Mouse (Mus musculus) limb, embryonic 13.5 days (tissue): ENCODE results near the gene Gdpd1. TPM values are rescaled to one million over a fixed set of nuclear protein-coding genes. Genes with fewer than 3 reads are reported as not detected.

Source experiments
- ATAC-seq: fragments of 200-750 bp; cut with Nextera tagmentation; 2 replicates; pipeline ENCODE4 v1.8.0; 2017; ENCODE audit warnings: low read depth, moderate number of reproducible peaks, moderate TSS enrichment; ENCODE audit not compliant: low FRiP score
- H3K27ac ChIP-seq: fragments of 300-500 bp; sonication (generic); 2 replicates; pipeline ENCODE4 v1.5.1; 2015; ENCODE audit warnings: inconsistent platforms, mild to moderate bottlenecking, moderate library complexity
- H3K27me3 ChIP-seq: fragments of 300-500 bp; sonication (generic); 2 replicates; pipeline ENCODE4 v1.6.1; 2015; ENCODE audit warnings: mild to moderate bottlenecking, inconsistent platforms
- H3K36me3 ChIP-seq: fragments of 300-500 bp; sonication (generic); 2 replicates; pipeline ENCODE4 v1.6.1; 2015; ENCODE audit warnings: inconsistent platforms, mild to moderate bottlenecking, moderate library complexity
- H3K4me1 ChIP-seq: fragments of 300-500 bp; sonication (generic); 2 replicates; pipeline ENCODE4 v1.6.1; 2015; ENCODE audit warnings: inconsistent platforms
- H3K4me2 ChIP-seq: fragments of 300-500 bp; sonication (generic); replicated peaks from 2 replicates; pipeline ENCODE4 v1.6.1; 2015; ENCODE audit warnings: inconsistent platforms, mild to moderate bottlenecking, moderate library complexity
- H3K4me3 ChIP-seq: fragments of 300-500 bp; sonication (generic); 2 replicates; pipeline ENCODE4 v1.5.1; 2015; ENCODE audit warnings: moderate library complexity, mild to moderate bottlenecking, inconsistent platforms
- H3K9ac ChIP-seq: fragments of 300-500 bp; sonication (generic); 2 replicates; pipeline ENCODE4 v1.6.1; 2015; ENCODE audit warnings: mild to moderate bottlenecking, inconsistent platforms
- H3K9me3 ChIP-seq: fragments of 300-500 bp; sonication (generic); 2 replicates; pipeline ENCODE4 v1.6.1; 2016; ENCODE audit warnings: inconsistent platforms
- whole genome bisulfite sequencing: fragments of 180-500 bp; shearing (Covaris S2); methylation state at CpG from one replicate; pipeline ENCODE4 v1.1.7; 2015; 5-methylcytosine and 5-hydroxymethylcytosine counted together
- microRNA counts: library from miRNA; unstranded; fragments of <30 nt; microRNA quantifications from one replicate; lab custom pipeline; 2016
- microRNA-seq: library from miRNA; unstranded; fragments of <30 nt; microRNA quantifications from one replicate; pipeline ENCODE4, GENCODE M21; 2016
- polyA plus RNA-seq: library from polyadenylated mRNA; unstranded; fragments of >200 nt; fragmentation: Nextera tagmentation; extraction: Ambion mirVana; gene quantifications from 2 replicates; pipeline ENCODE4 v1.2.1, GENCODE M21; 2015

The Gdpd1 gene
- polyA plus RNA-seq, 1 experiment from 2014 or later: 28.3 TPM

DNA sequence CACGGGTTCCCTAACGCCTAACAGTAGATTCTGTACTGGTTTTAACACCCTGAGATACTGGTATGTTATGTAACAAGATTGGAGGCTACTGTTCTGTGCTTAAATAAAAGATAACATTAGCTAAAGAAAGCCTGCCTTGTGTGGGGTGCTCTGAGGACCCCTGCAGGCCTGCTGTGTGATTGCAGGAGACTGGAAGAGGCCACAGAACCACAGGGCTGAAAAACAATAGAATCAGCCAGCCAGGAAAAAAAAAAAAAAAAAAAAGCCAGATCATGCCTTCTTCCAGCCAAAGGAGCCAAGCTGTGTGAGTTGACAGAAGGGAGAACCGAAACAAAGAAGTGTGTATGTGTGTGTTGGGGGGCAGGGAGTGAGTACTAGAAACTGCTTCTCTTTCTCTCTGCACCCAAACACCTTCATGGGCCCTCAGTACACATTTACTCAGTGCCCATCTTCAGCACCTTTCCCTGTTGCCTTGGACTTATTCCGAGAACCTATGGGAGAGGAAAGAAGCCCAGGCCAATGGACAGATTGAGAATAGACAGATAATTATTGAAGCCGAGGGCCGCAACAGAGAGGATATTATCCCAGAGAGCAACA, 78.1 kb downstream of the Gdpd1 start:
- no peak overlapping the region for H3K9ac ChIP-seq

DNA sequence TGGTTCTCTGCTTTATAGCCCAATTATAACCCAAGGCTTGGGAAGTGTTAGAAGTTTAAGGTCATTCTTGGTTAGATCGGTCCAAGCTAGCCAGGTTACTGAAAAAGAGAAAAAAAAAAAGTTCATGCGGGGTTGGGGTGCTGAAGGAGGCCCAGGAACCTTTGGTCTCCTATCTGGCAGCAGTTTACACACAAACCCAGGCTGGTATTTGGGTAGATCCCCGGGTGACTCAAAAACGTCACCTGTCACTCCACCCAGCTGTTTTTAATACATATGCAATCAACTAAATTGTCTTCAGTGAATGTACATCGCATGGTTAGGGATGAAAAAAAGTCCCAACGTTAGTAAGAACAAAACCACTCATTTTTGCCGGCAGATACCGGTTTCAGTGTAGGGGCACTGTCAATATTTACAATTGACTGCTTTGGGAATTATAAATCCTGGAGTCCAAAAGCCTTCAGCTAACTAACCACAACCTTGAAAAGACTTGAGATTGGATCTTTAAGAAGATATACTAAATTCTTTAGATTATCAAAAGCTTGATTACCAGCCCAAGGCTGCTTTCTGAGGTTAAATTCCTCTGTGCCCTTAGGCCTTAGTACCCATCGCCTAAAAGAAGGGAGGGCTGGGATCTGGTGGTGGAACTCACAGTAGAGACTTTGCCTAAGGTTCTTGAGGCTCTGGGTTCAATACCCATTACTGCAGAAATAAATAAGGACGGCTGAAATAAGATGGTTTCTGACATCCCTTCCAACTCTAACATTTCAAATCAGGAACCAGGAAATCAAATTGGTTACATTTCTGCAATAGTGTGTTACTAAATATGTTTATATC, 78.9 kb downstream of the Gdpd1 start:
- 39% methylated on average over 10 of the region's 10 CpGs for WGBS
- H3K9me3 ChIP-seq: no peaks in the 10 kb centered on the region
- H3K4me3 ChIP-seq: no peak overlapping the region
- no peaks in the 10 kb centered on the region for H3K36me3 ChIP-seq
- H3K4me1 ChIP-seq: peaks cover 34% of the 10 kb centered on the region
- no peak overlapping the region for H3K4me2 ChIP-seq
- no peak for ATAC-seq
- H3K27me3 ChIP-seq: no peaks in the 10 kb centered on the region
- no peak overlapping the region for H3K27ac ChIP-seq
- no peak overlapping the region for H3K9ac ChIP-seq

More for the DNA sequence above, 78.1 kb downstream of the Gdpd1 start:
- WGBS: 46% methylated on average over 6 of the region's 6 CpGs
- H3K27ac ChIP-seq: no peak overlapping the region
- no peak overlapping the region for H3K4me3 ChIP-seq
- no peaks in the 10 kb centered on the region for H3K36me3 ChIP-seq
- no peak overlapping the region for H3K4me2 ChIP-seq
- peaks cover 27% of the 10 kb centered on the region for H3K4me1 ChIP-seq
- ATAC-seq: no peak
- H3K27me3 ChIP-seq: no peaks in the 10 kb centered on the region
- no peaks in the 10 kb centered on the region for H3K9me3 ChIP-seq

DNA sequence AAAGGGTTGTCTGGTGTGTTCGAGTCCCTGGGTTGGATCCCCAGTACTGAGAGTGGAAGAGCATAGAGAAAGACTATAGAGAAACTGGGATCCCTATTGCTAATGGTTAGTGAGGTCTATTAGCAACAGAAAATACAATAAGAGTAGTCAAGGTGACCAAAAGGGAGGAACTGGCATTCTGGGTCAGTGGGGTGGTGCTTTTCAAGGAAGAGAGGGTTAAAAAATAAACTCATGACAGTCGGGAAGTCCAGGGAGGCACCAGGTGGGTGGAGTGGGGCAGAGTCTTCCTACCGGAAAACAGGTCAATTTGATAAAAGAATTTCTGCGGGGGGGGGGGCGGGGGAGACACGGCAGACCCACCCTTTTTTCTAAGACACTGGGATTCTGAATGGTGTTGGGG, 79.5 kb downstream of the Gdpd1 start:
- Histone ChIP-seq H3K4me2 (peak overlapping the region; percentile 85), H3K4me1 (peaks cover 39% of the 10 kb centered on the region), H3K27me3 (no peaks in the 10 kb centered on the region), H3K9me3 (no peaks in the 10 kb centered on the region), H3K36me3 (no peaks in the 10 kb centered on the region), H3K27ac (no peak overlapping the region), H3K4me3 (peak overlapping the region; percentile 98), H3K9ac (peak overlapping the region; percentile 62; the same call in 1 of the 2 replicates)
- no peak for ATAC-seq
- 18% methylated on average over 6 of the region's 6 CpGs for WGBS

DNA sequence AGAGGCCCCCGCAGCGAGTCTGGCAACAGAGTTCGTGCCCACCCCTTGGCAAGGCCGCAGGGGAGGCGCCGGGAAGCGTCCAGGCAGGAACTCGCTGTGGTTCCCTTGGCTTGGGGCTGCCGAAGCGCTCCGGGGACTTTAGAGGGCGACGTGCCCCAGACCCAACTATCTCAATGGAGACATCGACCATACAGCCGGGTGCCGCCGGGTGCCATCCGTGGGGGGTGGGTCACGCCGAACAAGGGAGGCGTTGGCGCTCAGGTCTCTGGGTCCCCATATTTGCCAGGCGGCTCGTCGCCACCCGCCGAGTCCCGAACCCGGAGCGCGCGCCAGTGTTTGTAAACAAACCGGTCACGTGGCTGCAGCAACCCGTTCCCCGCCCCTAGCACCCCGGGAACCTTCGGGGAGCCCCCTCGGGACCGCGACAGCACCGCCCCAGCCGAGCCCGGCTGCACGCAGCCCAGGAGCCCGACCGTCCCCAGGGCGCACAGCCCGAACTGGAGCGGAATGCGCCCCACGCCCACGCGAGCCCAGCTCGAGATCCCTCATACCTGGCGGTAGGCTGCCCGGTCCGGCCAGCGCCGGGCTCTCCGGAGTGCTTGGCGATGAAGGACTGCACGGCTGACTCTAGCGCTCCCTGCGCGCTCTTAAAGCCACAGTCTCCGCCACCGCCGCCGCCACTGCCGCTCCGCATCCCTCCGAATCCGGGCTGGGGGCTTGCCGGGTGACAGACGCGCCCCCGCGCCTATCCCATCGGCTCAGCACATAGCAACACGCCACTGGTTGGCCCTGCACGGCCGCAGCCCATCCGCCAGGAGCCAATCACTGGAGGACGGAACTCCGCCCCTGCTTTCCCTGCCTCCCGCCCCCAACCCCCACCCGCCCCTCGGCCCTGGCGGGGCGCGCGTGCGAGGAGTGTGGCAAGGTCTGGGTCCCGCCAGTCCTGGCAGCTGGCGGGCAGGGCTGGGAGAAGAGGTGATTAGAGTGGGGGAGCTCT, 80.5 kb downstream of the Gdpd1 start, which contains the start of gene Ypel2:
Gene Ypel2, minus strand, starts transcription at position 667 of the 997 bp plus-strand sequence.
- H3K9ac ChIP-seq: peak within 1 kb of the TSS; percentile 88
- H3K36me3 ChIP-seq: no peaks in the 10 kb centered on the region
- ATAC-seq: peak; percentile 100
- H3K9me3 ChIP-seq: no peaks in the 10 kb centered on the region
- H3K27me3 ChIP-seq: no peaks in the 10 kb centered on the region
- peak within 1 kb of the TSS; percentile 91 for H3K27ac ChIP-seq
- H3K4me3 ChIP-seq: peak within 1 kb of the TSS; percentile 98
- peak within 1 kb of the TSS; percentile 85 for H3K4me2 ChIP-seq
- WGBS: under 1% methylated on average over 95 of the region's 96 CpGs
- peaks cover 39% of the 10 kb centered on the region for H3K4me1 ChIP-seq

DNA sequence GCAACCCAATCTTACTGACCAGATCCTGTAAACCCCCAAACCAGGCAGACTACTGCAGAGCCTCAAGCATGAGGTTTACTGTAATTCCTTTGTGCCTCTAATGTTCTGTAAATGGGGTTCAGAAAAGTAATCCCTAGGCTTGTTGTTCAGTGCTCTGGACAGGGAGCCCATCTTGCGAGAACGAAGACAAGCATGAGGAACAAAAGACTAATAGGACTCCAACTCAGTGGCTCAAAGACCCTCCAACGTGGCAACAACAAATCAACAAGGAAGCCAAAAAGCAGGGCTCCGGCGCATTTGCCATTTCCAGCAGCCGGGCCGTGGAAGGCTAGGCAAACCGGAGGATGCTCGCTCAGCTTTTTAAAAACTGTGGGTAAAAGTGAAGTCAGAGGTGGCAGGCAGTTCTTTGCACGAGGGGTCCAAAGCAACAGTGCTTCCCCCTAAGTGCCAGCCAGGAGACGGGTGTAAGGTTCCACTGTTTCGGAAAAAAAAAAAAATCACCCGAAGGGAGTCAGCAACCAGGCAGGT, 81.3 kb downstream of the Gdpd1 start:
- peak overlapping the region; percentile 98 for H3K4me3 ChIP-seq
- peak overlapping the region; percentile 91; the same call in 1 of the 2 replicates for H3K27ac ChIP-seq
- ATAC-seq: no peak

DNA sequence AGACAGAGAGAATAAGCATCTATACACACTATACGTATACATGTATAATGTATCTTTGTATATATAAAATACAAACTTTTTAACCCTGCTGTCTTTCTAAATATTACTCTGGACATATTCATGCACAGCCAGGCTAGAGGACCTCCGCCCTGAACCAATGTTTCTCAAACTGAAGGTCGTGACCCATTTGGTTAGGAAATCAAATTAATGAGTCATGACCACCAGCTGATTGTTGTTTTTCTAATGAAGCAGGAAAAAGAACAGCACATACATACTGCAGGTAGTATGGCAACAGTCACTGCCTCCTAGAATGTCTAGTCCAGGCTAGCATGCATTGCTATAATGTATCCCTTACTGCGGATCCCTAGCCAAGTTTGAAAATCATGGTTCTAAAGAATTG, 82.6 kb downstream of the Gdpd1 start:
- Histone ChIP-seq H3K9me3 (no peaks in the 10 kb centered on the region), H3K4me1 (peaks cover 44% of the 10 kb centered on the region), H3K36me3 (no peaks in the 10 kb centered on the region), H3K4me3 (0 out of 2 replicates have a peak overlapping the region, but pooled peaks have one; percentile 98), H3K9ac (no peak overlapping the region), H3K27me3 (no peaks in the 10 kb centered on the region), H3K27ac (no peak overlapping the region), H3K4me2 (peak overlapping the region; percentile 85)
- ATAC-seq: no peak
- 89% methylated on average over 4 of the region's 4 CpGs for WGBS

More for the DNA sequence above, 81.3 kb downstream of the Gdpd1 start:
- Histone ChIP-seq H3K9me3 (no peaks in the 10 kb centered on the region), H3K4me1 (peaks cover 44% of the 10 kb centered on the region), H3K27me3 (no peaks in the 10 kb centered on the region), H3K36me3 (no peaks in the 10 kb centered on the region), H3K4me2 (peak overlapping the region; percentile 85), H3K9ac (peak overlapping the region; percentile 88)
- 1% methylated on average over 13 of the region's 13 CpGs for WGBS

DNA sequence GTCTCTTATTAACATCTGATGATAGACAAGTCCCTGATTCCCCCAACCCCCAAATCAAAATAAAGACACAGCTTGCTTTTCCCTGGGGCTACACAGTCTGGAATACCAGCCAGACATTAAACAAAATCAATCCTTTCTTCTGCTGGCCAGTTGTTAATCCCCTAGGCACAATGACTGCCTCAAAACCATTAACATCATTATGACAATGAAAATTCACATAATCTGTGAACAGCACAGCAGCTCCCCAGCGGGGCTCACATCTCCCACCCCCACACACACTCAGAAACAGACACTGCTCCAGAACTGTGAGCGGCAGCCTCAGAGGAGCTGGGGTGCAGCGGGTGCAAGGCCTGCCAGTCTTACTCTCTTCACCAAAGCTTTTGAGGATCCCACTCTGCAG, 83.6 kb downstream of the Gdpd1 start:
- H3K4me2 ChIP-seq: peak overlapping the region; percentile 39
- 0 out of 2 replicates have a peak overlapping the region, but pooled peaks have one; percentile 21 for H3K9ac ChIP-seq
- peaks cover 44% of the 10 kb centered on the region for H3K4me1 ChIP-seq
- WGBS: 61% methylated on average over 3 of the region's 3 CpGs
- no peak overlapping the region for H3K4me3 ChIP-seq
- no peak overlapping the region for H3K27ac ChIP-seq
- no peaks in the 10 kb centered on the region for H3K9me3 ChIP-seq
- ATAC-seq: no peak
- no peaks in the 10 kb centered on the region for H3K36me3 ChIP-seq
- H3K27me3 ChIP-seq: no peaks in the 10 kb centered on the region

DNA sequence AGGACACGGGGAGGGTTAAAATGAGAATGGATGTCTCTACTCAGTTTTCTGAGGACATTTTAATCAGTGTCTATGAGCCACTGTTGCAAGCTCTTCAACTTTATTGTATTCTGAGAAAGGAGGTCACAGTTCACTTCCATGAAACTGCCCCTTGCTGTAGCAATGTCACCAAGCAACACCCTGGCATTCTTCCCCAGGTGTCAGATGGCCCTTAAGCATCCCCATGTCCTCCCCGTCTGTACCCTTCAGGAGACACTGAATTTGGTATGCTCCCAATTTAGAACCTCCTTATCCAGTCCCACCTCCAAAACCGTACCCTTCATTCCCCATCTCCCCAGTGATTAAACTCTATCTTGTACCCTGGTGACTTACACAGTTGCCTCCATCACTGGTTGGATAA, 88.9 kb downstream of the Gdpd1 start:
- H3K9ac ChIP-seq: no peak overlapping the region
- no peak for ATAC-seq
- no peaks in the 10 kb centered on the region for H3K36me3 ChIP-seq
- H3K4me3 ChIP-seq: no peak overlapping the region
- no peaks in the 10 kb centered on the region for H3K27me3 ChIP-seq
- peaks cover 39% of the 10 kb centered on the region for H3K4me1 ChIP-seq
- no peak overlapping the region for H3K4me2 ChIP-seq
- WGBS: 74% methylated on average over 3 of the region's 3 CpGs
- H3K27ac ChIP-seq: no peak overlapping the region
- H3K9me3 ChIP-seq: no peaks in the 10 kb centered on the region

MicroRNAs within 50 kb of the gene (microRNA counts, 519-probe panel; counts per million panel counts)
- 4,710 counts per million, percentile 91 among the panel's probes with 10 or more counts for microRNA mmu-miR-301a (lab: Ali Mortazavi, UCI)

Small RNA genes lying within 50 kb of the gene (microRNA-seq; reads per million reads assigned to microRNA genes)
- 1,302 reads per million, percentile 78 among the genes with 10 or more reads in this experiment for gene Mir301

Other genes with a start within 250 kb of the Gdpd1 start
- 11.6 and 12.5 TPM in 2 replicates for gene Ypel2, start 80.4 kb downstream of the Gdpd1 start, polyA plus RNA-seq
- gene Smg8, start 12.7 kb upstream of the Gdpd1 start, polyA plus RNA-seq: 24.8 and 24.9 TPM in 2 replicates
- 6.7 and 7.9 TPM in 2 replicates for gene Prr11, start 34.6 kb upstream of the Gdpd1 start, polyA plus RNA-seq
- gene Ska2, start 35.2 kb upstream of the Gdpd1 start, polyA plus RNA-seq: 86.2 and 86.3 TPM in 2 replicates
- gene Trim37, start 53.0 kb upstream of the Gdpd1 start, polyA plus RNA-seq: 21.3 and 25.0 TPM in 2 replicates